Mouse (Mus musculus) olfactory bulb, adult 2 months (tissue): ENCODE data around the gene Ei24. TPM values are rescaled to one million over a fixed set of nuclear protein-coding genes. Genes with fewer than 3 reads are reported as not detected.

Experiments used
- H3K27ac ChIP-seq: fragments of 200-500 bp; 2 replicates; pipeline ENCODE4 v1.5.1; 2012; ENCODE audit warnings: low read depth, low read length; ENCODE audit not compliant: insufficient read depth
- H3K4me1 ChIP-seq: fragments of 200-500 bp; 2 replicates; pipeline ENCODE4 v1.6.1; 2012; ENCODE audit warnings: low read length; ENCODE audit not compliant: control insufficient read depth, insufficient read depth
- H3K4me3 ChIP-seq: fragments of 200-500 bp; 2 replicates; pipeline ENCODE4 v1.5.1; 2012; ENCODE audit warnings: mild to moderate bottlenecking, low read depth, low read length, moderate library complexity; ENCODE audit not compliant: insufficient read depth
- CTCF ChIP-seq: fragments of 200-500 bp; IDR thresholded peaks from 2 replicates; pipeline ENCODE4 v1.5.1; 2012; ENCODE audit warnings: low read depth, mild to moderate bottlenecking, low read length, moderate library complexity; ENCODE audit not compliant: insufficient read depth
- POLR2A ChIP-seq: fragments of 200-500 bp; IDR thresholded peaks from 2 replicates; pipeline ENCODE4 v1.6.1; 2012; ENCODE audit warnings: mild to moderate bottlenecking, low read depth, low read length, moderate library complexity; ENCODE audit not compliant: insufficient read depth
- WGBS: fragments of 180-500 bp; shearing (Covaris S2); methylation state at CpG from one replicate; pipeline ENCODE4 v1.1.7; 2018; 5-methylcytosine and 5-hydroxymethylcytosine counted together
- polyA plus RNA-seq: library from polyadenylated mRNA; stranded (reverse); fragments of >200 nt; gene quantifications from 2 replicates; pipeline ENCODE4 v1.2.4, GENCODE M21; 2012; ENCODE audit warnings: low replicate concordance; ENCODE audit not compliant: missing spikeins, insufficient read depth, insufficient read length

The Ei24 gene
- 632 TPM in 1 of 2 replicates, not detected in the other for polyA plus RNA-seq

- Histone ChIP-seq H3K4me3 (peak within 1 kb of the TSS; percentile 94), H3K27ac (peak within 1 kb of the TSS; percentile 16; the same call in 1 of the 2 replicates), H3K4me1 (no peaks in the 10 kb centered on the region)
- TF ChIP-seq CTCF = no peak
- peak; percentile 89 for TF ChIP-seq POLR2A
- under 1% methylated on average over 66 of the region's 66 CpGs for WGBS
Measured at GRCm38 (mm10) chr9:36796781-36797555, at the start of gene Ei24. TSS of gene Ei24 (minus strand) at chr9:36797393.

- 25% methylated on average over 4 of the region's 4 CpGs for WGBS
- H3K27ac ChIP-seq = no peak overlapping the region
- H3K4me1 ChIP-seq = peaks cover 12% of the 10 kb centered on the region
Measured at GRCm38 (mm10) chr9:36846346-36846745, 49.2 kb upstream of the Ei24 start.

GRCm38 (mm10) chr9:36833914-36834313 lies 36.7 kb upstream of the Ei24 start:
- Histone ChIP-seq H3K27ac (peak overlapping the region; percentile 100), H3K4me1 (peaks cover 4% of the 10 kb centered on the region), H3K4me3 (peak overlapping the region; percentile 100)
- 6% methylated on average over 3 of the region's 3 CpGs for WGBS
- TF ChIP-seq CTCF (no peak), POLR2A (no peak)

More at GRCm38 (mm10) chr9:36846346-36846745, 49.2 kb upstream of the Ei24 start:
- TF ChIP-seq POLR2A (no peak), CTCF (no peak)
- no peak overlapping the region for H3K4me3 ChIP-seq

- Histone ChIP-seq H3K4me3 (peak overlapping the region; percentile 100), H3K4me1 (peaks cover 4% of the 10 kb centered on the region), H3K27ac (peak overlapping the region; percentile 100)
- 0 out of 2 replicates have a peak, but pooled peaks have one; percentile 40 for TF ChIP-seq POLR2A
- TF ChIP-seq CTCF = no peak
- whole genome bisulfite sequencing = under 1% methylated on average over 31 of the region's 31 CpGs
Measured at GRCm38 (mm10) chr9:36833043-36833881, 36.1 kb upstream of the Ei24 start.

GRCm38 (mm10) chr9:36832529-36832928 lies 35.3 kb upstream of the Ei24 start:
- Histone ChIP-seq H3K4me3 (peak overlapping the region; percentile 100), H3K27ac (peak overlapping the region; percentile 100), H3K4me1 (peaks cover 4% of the 10 kb centered on the region)
- under 1% methylated on average over 32 of the region's 32 CpGs for WGBS
- TF ChIP-seq CTCF (no peak), POLR2A (peak; percentile 97)

- H3K4me3 ChIP-seq = no peak overlapping the region
- TF ChIP-seq CTCF (no peak), POLR2A (no peak)
- peaks cover 4% of the 10 kb centered on the region for H3K4me1 ChIP-seq
- 61% methylated on average over 6 of the region's 6 CpGs for WGBS
- H3K27ac ChIP-seq = no peak overlapping the region
Measured at GRCm38 (mm10) chr9:36831401-36831800, 34.2 kb upstream of the Ei24 start.

GRCm38 (mm10) chr9:36826612-36827363 lies 29.6 kb upstream of the Ei24 start:
- WGBS = 27% methylated on average over 2 of the region's 2 CpGs
- peaks cover 2% of the 10 kb centered on the region; the same call in 1 of the 2 replicates for H3K4me1 ChIP-seq
- H3K27ac ChIP-seq = no peak overlapping the region
- TF ChIP-seq CTCF (no peak), POLR2A (no peak)
- H3K4me3 ChIP-seq = no peak overlapping the region

GRCm38 (mm10) chr9:36822024-36822423 lies 24.8 kb upstream of the Ei24 start:
- H3K27ac ChIP-seq = peak overlapping the region; percentile 88
- peaks cover 5% of the 10 kb centered on the region; the same call in 1 of the 2 replicates for H3K4me1 ChIP-seq
- peak overlapping the region; percentile 6; the same call in 1 of the 2 replicates for H3K4me3 ChIP-seq
- 3% methylated on average over 2 of the region's 2 CpGs for WGBS
- no peak for TF ChIP-seq CTCF
- TF ChIP-seq POLR2A = no peak
